Mouse (Mus musculus) erythroid progenitor cell, adult 5-6 weeks (primary cell): ENCODE results near the gene Relb. TPM values are rescaled to one million over a fixed set of nuclear protein-coding genes. Genes with fewer than 3 reads are reported as not detected.

Experiments used
- ATAC-seq: replicated peaks from 2 replicates; pipeline ENCODE4 v1.8.0; 2016; ENCODE audit warnings: moderate number of reproducible peaks, mild to moderate bottlenecking, moderate TSS enrichment, inconsistent platforms; ENCODE audit not compliant: poor library complexity, low FRiP score, severe bottlenecking
- total RNA-seq, 2 experiments: library from RNA; stranded (forward) in 1 of 2; stranded (reverse) in 1 of 2; fragments of 150-400 nt in 1 of 2; fragments of 186-747, 209-891 nt in 1 of 2; gene quantifications; 2 replicates each; pipeline versions ENCODE4 v1.2.3 to v1.2.4; 2015 to 2017; ENCODE audit warnings: low replicate concordance in 2 of 2

The Relb gene
- total RNA-seq, 2 experiments from 2014 or later, result 1.7 TPM; not detected in 1

- peak; percentile 75 for ATAC-seq
Measured at GRCm38 (mm10) chr7:19561765-19562642, 67.2 kb downstream of the Relb start.

DNA sequence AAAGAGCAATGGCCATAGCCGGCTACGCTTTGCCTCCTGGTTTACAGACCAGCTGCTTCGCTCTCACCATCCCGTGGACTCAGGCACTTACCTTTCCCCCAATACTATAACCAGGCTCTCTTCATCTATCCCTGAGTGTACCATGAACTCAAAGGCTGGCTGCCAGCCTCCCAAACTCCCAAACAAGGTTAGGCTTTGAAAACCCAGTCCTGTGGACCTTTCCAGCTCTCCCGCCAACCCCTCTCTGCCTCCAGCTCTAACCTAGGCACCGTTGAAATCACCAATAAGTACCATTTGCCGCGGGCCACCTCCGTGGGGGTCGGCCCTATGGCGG is 67.8 kb downstream of the Relb start:
- no peak for ATAC-seq

DNA sequence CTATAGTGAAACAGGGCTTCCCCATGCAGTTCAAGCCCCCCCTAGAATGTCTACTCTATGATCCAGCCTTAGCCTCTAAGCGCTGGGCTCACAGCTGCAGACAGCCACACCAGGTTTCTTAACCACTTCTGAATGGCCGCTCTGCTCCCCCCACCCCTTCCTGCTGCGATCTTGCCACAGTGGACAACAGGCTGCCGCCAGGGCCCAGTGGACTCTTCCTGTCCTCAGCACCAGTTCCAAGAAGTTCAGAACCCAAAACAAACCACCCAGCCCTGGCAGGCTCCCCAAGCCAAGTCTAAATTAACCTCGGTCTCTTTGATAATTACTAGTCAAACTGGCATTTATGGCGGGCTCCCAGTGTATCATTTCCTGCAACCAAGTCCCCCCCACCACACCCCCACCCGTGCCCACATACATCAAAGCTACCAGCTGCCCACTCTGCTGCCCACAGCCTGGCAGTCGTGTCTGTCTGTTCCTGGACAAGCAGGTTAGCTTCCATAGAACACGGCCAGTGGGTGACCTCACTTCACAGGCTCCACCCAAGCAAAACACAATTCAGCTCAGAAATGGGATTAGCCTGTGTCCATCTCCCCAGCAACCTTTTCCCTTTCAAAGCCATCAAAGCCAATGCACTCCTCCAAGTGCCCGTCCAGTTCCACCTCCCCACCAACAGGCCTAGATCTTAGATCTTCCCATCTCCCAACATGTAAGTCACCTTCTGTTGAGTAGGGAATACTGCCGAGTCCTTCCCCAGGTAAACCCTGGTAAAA is 68.6 kb downstream of the Relb start:
- no peak for ATAC-seq

DNA sequence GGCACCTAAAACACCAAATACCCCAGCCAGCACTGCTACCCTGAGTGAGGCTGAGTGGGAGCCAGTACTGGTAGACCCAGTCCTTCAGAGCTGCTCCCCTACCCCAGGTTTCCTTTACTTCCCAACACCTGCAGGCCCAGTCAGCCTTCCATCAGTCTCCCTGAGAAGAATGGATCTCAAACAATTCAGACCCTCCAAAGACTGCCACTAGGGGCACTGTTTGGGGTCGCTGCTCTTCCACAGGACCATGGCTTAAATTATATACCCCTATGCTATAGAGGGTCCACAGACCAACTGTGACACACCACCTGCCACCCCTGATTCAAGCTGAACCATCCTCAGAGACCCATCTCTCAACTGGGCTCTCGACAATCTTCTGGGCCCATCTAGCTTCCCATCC is 70.3 kb downstream of the Relb start:
- ATAC-seq, result no peak

- no peak for ATAC-seq
Measured at GRCm38 (mm10) chr7:19557982-19558900, 71.0 kb downstream of the Relb start.

DNA sequence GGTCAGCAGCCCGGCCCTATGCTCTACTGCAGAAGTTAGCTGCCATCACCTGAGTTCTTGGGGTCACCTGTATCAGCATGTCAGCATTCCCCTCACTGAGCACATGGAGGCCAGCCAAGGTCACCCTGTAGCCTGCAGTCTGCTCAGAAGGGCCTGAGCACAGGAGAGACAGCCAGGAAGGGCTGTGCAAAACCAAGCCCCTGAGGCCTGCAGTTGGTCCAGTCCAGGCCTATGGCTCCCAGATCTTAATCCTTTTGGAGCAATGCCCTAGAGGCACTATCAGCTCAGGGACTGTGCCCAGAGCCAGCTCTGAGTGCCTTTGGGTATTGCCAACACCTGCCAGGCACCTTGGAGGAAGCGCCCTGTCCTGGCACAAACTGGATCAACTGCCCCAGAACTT is 72.2 kb downstream of the Relb start:
- ATAC-seq, result no peak

Other genes starting within 250 kb of the Relb start
- gene Ercc2, start 247.4 kb downstream of the Relb start, total RNA-seq (2015; ENCODE audit: low replicate concordance), result 1.7 and 1.8 TPM in 2 replicates
- gene Ercc2, start 247.4 kb downstream of the Relb start, total RNA-seq (2017; ENCODE audit: low replicate concordance), result 5.3 and 11.3 TPM in 2 replicates
- 2.5 TPM in 1 of 2 replicates, not detected in the other for gene Klc3, start 225.3 kb downstream of the Relb start, total RNA-seq (2015; ENCODE audit: low replicate concordance)
- gene Klc3, start 225.3 kb downstream of the Relb start, total RNA-seq (2017; ENCODE audit: low replicate concordance), result not detected in 2 replicates
- gene Ckm, start 224.7 kb downstream of the Relb start, total RNA-seq (2015; ENCODE audit: low replicate concordance), result not detected in 2 replicates
- gene Ckm, start 224.7 kb downstream of the Relb start, total RNA-seq (2017; ENCODE audit: low replicate concordance), result not detected in 2 replicates
- gene Mark4, start 170.6 kb downstream of the Relb start, total RNA-seq (2015; ENCODE audit: low replicate concordance), result 4.3 and 8.8 TPM in 2 replicates
- gene Mark4, start 170.6 kb downstream of the Relb start, total RNA-seq (2017; ENCODE audit: low replicate concordance), result 1.1 and 1.2 TPM in 2 replicates
- gene Exoc3l2, start 166.1 kb downstream of the Relb start, total RNA-seq (2015; ENCODE audit: low replicate concordance), result not detected in 2 replicates
- gene Exoc3l2, start 166.1 kb downstream of the Relb start, total RNA-seq (2017; ENCODE audit: low replicate concordance), result not detected in 2 replicates
- gene Bloc1s3, start 121.1 kb downstream of the Relb start, total RNA-seq (2015; ENCODE audit: low replicate concordance), result 2.9 TPM in 2 replicates
- 0.13 and 0.15 TPM in 2 replicates for gene Bloc1s3, start 121.1 kb downstream of the Relb start, total RNA-seq (2017; ENCODE audit: low replicate concordance)
- gene Trappc6a, start 121.0 kb downstream of the Relb start, total RNA-seq (2015; ENCODE audit: low replicate concordance), result 12.6 and 31.9 TPM in 2 replicates
- gene Trappc6a, start 121.0 kb downstream of the Relb start, total RNA-seq (2017; ENCODE audit: low replicate concordance), result 3.5 and 5.8 TPM in 2 replicates
- gene Nkpd1, start 111.6 kb downstream of the Relb start, total RNA-seq (2015; ENCODE audit: low replicate concordance), result not detected in 2 replicates
- gene Nkpd1, start 111.6 kb downstream of the Relb start, total RNA-seq (2017; ENCODE audit: low replicate concordance), result not detected in 2 replicates
- 51.1 and 51.5 TPM in 2 replicates for gene Ppp1r37, start 66.4 kb downstream of the Relb start, total RNA-seq (2015; ENCODE audit: low replicate concordance)
- 54.5 and 74.7 TPM in 2 replicates for gene Ppp1r37, start 66.4 kb downstream of the Relb start, total RNA-seq (2017; ENCODE audit: low replicate concordance)
- gene Zfp296, start 52.2 kb downstream of the Relb start, total RNA-seq (2015; ENCODE audit: low replicate concordance), result not detected in 2 replicates
- 1.7 TPM in 1 of 2 replicates, not detected in the other for gene Zfp296, start 52.2 kb downstream of the Relb start, total RNA-seq (2017; ENCODE audit: low replicate concordance)
- 78.9 and 80.1 TPM in 2 replicates for gene Gemin7, start 51.8 kb downstream of the Relb start, total RNA-seq (2015; ENCODE audit: low replicate concordance)
- gene Gemin7, start 51.8 kb downstream of the Relb start, total RNA-seq (2017; ENCODE audit: low replicate concordance), result 19.6 and 26.4 TPM in 2 replicates
- 12.3 and 14.3 TPM in 2 replicates for gene Clasrp, start 25.0 kb downstream of the Relb start, total RNA-seq (2015; ENCODE audit: low replicate concordance)
- gene Clasrp, start 25.0 kb downstream of the Relb start, total RNA-seq (2017; ENCODE audit: low replicate concordance), result 19.9 and 45.4 TPM in 2 replicates
- gene Clptm1, start 35.6 kb upstream of the Relb start, total RNA-seq (2015; ENCODE audit: low replicate concordance), result 34.8 and 90.5 TPM in 2 replicates
- 34.0 and 34.3 TPM in 2 replicates for gene Clptm1, start 35.6 kb upstream of the Relb start, total RNA-seq (2017; ENCODE audit: low replicate concordance)
- gene Apoc2, start 48.5 kb upstream of the Relb start, total RNA-seq (2015; ENCODE audit: low replicate concordance), result 8.0 and 22.7 TPM in 2 replicates
- not detected in 2 replicates for gene Apoc2, start 48.5 kb upstream of the Relb start, total RNA-seq (2017; ENCODE audit: low replicate concordance)
- not detected in 2 replicates for gene Gm44805, start 52.0 kb upstream of the Relb start, total RNA-seq (2015; ENCODE audit: low replicate concordance)
- not detected in 2 replicates for gene Gm44805, start 52.0 kb upstream of the Relb start, total RNA-seq (2017; ENCODE audit: low replicate concordance)
- not detected in 2 replicates for gene Apoc4, start 52.0 kb upstream of the Relb start, total RNA-seq (2015; ENCODE audit: low replicate concordance)
- gene Apoc4, start 52.0 kb upstream of the Relb start, total RNA-seq (2017; ENCODE audit: low replicate concordance), result not detected in 2 replicates
- gene Apoc1, start 63.2 kb upstream of the Relb start, total RNA-seq (2015; ENCODE audit: low replicate concordance), result 28.1 TPM in 1 of 2 replicates, not detected in the other
- gene Apoc1, start 63.2 kb upstream of the Relb start, total RNA-seq (2017; ENCODE audit: low replicate concordance), result not detected in 2 replicates
- 49.9 and 66.0 TPM in 2 replicates for gene Apoe, start 69.8 kb upstream of the Relb start, total RNA-seq (2015; ENCODE audit: low replicate concordance)
- 260 and 282 TPM in 2 replicates for gene Apoe, start 69.8 kb upstream of the Relb start, total RNA-seq (2017; ENCODE audit: low replicate concordance)
- 14.7 and 16.9 TPM in 2 replicates for gene Tomm40, start 86.0 kb upstream of the Relb start, total RNA-seq (2015; ENCODE audit: low replicate concordance)
- 8.9 and 10.4 TPM in 2 replicates for gene Tomm40, start 86.0 kb upstream of the Relb start, total RNA-seq (2017; ENCODE audit: low replicate concordance)
- not detected in 2 replicates for gene Nectin2, start 121.0 kb upstream of the Relb start, total RNA-seq (2015; ENCODE audit: low replicate concordance)
- 0.64 TPM in 1 of 2 replicates, not detected in the other for gene Nectin2, start 121.0 kb upstream of the Relb start, total RNA-seq (2017; ENCODE audit: low replicate concordance)
- gene Bcam, start 141.6 kb upstream of the Relb start, total RNA-seq (2015; ENCODE audit: low replicate concordance), result not detected in 2 replicates
- not detected in 2 replicates for gene Bcam, start 141.6 kb upstream of the Relb start, total RNA-seq (2017; ENCODE audit: low replicate concordance)
- not detected in 2 replicates for gene Cblc, start 167.4 kb upstream of the Relb start, total RNA-seq (2015; ENCODE audit: low replicate concordance)
- not detected in 2 replicates for gene Cblc, start 167.4 kb upstream of the Relb start, total RNA-seq (2017; ENCODE audit: low replicate concordance)
- 15.5 and 21.3 TPM in 2 replicates for gene Bcl3, start 193.3 kb upstream of the Relb start, total RNA-seq (2015; ENCODE audit: low replicate concordance)
- gene Bcl3, start 193.3 kb upstream of the Relb start, total RNA-seq (2017; ENCODE audit: low replicate concordance), result 0.77 TPM in 1 of 2 replicates, not detected in the other
- gene Gm19345, start 222.6 kb upstream of the Relb start, total RNA-seq (2015; ENCODE audit: low replicate concordance), result not detected in 2 replicates
- gene Gm19345, start 222.6 kb upstream of the Relb start, total RNA-seq (2017; ENCODE audit: low replicate concordance), result not detected in 2 replicates
- not detected in 2 replicates for gene Ceacam16, start 231.9 kb upstream of the Relb start, total RNA-seq (2015; ENCODE audit: low replicate concordance)
- not detected in 2 replicates for gene Ceacam16, start 231.9 kb upstream of the Relb start, total RNA-seq (2017; ENCODE audit: low replicate concordance)